Mouse (Mus musculus) hindbrain, embryonic 14.5 days (tissue): ENCODE results near the gene Slc20a1. TPM values are rescaled to one million over a fixed set of nuclear protein-coding genes. Genes with fewer than 3 reads are reported as not detected.

Source experiments
- ATAC-seq: fragments of 200-750 bp; cut with Nextera tagmentation; 2 replicates; pipeline ENCODE4 v1.8.0; 2017; ENCODE audit warnings: moderate number of reproducible peaks, mild to moderate bottlenecking, moderate TSS enrichment, moderate library complexity; ENCODE audit not compliant: low FRiP score
- DNase-seq: peaks from one replicate; pipeline ENCODE4 v3.0.0-alpha.2; 2015; ENCODE audit warnings: low spot score
- H3K27ac ChIP-seq: fragments of 300-500 bp; sonication (generic); 2 replicates; pipeline ENCODE4 v1.5.1; 2014; ENCODE audit warnings: mild to moderate bottlenecking, moderate library complexity
- H3K27me3 ChIP-seq: fragments of 300-500 bp; sonication (generic); 2 replicates; pipeline ENCODE4 v1.6.1; 2014; ENCODE audit warnings: mild to moderate bottlenecking, low read length, mixed read lengths; ENCODE audit not compliant: control insufficient read depth, insufficient read depth
- H3K36me3 ChIP-seq: fragments of 300-500 bp; sonication (generic); replicated peaks from 2 replicates; pipeline ENCODE4 v1.6.1; 2014; ENCODE audit not compliant: control insufficient read depth, insufficient read depth
- H3K4me1 ChIP-seq: fragments of 300-500 bp; sonication (generic); replicated peaks from 2 replicates; pipeline ENCODE4 v1.6.1; 2014; ENCODE audit warnings: antibody characterized with exemption, low read length, mixed read lengths; ENCODE audit not compliant: control insufficient read depth, insufficient read depth
- H3K4me2 ChIP-seq: fragments of 300-500 bp; sonication (generic); replicated peaks from 2 replicates; pipeline ENCODE4 v1.6.1; 2014; ENCODE audit warnings: mild to moderate bottlenecking, moderate library complexity
- H3K4me3 ChIP-seq: fragments of 300-500 bp; sonication (generic); replicated peaks from 2 replicates; pipeline ENCODE4 v1.5.1; 2014; ENCODE audit warnings: mild to moderate bottlenecking, low read length
- H3K9ac ChIP-seq: fragments of 300-500 bp; sonication (generic); 2 replicates; pipeline ENCODE4 v1.6.1; 2014
- H3K9me3 ChIP-seq: fragments of 300-500 bp; sonication (generic); 2 replicates; pipeline ENCODE4 v1.6.1; 2016; ENCODE audit warnings: low read length; ENCODE audit not compliant: control insufficient read depth
- WGBS: fragments of 180-500 bp; shearing (Covaris S2); extraction: QIAGEN DNeasy Blood & Tissue Kit; methylation state at CpG from one replicate; pipeline ENCODE4 v1.1.7; 2014; 5-methylcytosine and 5-hydroxymethylcytosine counted together
- polyA plus RNA-seq: library from polyadenylated mRNA; unstranded; fragments of >200 nt; fragmentation: Nextera tagmentation; extraction: Ambion mirVana; gene quantifications from 2 replicates; pipeline ENCODE4 v1.2.1, GENCODE M21; 2014

Gene Slc20a1
- polyA plus RNA-seq, 1 experiment from 2014 or later, result 50.7 TPM

GRCm38 (mm10) chr2:129185611-129186290 lies 12.8 kb upstream of the Slc20a1 start:
- no peaks in the 10 kb centered on the region for H3K36me3 ChIP-seq
- no peak for DNase-seq
- H3K4me2 ChIP-seq, result no peak overlapping the region
- no peak for ATAC-seq
- H3K4me3 ChIP-seq, result no peak overlapping the region
- H3K9me3 ChIP-seq, result no peaks in the 10 kb centered on the region
- 87% methylated on average over 10 of the region's 10 CpGs for WGBS
- H3K9ac ChIP-seq, result no peak overlapping the region
- no peaks in the 10 kb centered on the region for H3K27me3 ChIP-seq
- no peak overlapping the region for H3K27ac ChIP-seq
- no peaks in the 10 kb centered on the region for H3K4me1 ChIP-seq

DNA sequence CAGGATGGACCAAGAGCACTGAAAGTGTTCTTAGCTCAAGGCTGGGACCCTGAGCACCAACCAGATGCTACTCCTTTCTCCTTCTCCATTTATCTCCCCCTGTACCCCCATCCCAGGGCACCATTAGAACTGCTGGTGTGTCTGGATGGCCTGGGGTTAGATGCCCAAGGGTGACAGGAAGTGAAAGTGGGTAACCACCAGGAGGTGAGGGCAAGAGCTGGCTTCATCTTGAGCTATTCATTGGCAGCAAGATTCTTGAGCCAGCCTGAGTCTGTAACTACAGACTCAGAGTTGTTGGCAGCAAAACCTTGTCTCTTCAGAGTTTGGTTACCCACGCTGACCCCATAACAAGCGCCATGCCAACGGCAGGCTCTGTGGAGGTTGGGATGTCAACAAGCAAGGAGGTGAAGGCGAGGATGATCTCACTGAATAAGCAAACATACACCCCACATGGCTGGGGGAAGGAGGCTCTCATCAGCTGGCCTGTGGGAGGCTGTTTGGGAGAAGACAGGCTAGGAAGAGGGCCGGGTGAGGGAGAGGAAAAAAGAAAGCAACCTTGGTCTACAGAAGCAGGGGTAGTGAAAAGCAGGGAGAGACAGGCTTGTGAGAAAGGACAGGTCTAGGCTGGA lies 12.2 kb upstream of the Slc20a1 start:
- no peak overlapping the region for H3K4me2 ChIP-seq
- no peak for ATAC-seq
- no peaks in the 10 kb centered on the region for H3K27me3 ChIP-seq
- H3K9ac ChIP-seq, result no peak overlapping the region
- no peak overlapping the region for H3K4me3 ChIP-seq
- 77% methylated on average over 5 of the region's 5 CpGs for whole genome bisulfite sequencing
- no peaks in the 10 kb centered on the region for H3K9me3 ChIP-seq
- H3K36me3 ChIP-seq, result no peaks in the 10 kb centered on the region
- no peak for DNase-seq
- H3K4me1 ChIP-seq, result no peaks in the 10 kb centered on the region
- H3K27ac ChIP-seq, result no peak overlapping the region

GRCm38 (mm10) chr2:129192392-129193150 lies 6.0 kb upstream of the Slc20a1 start:
- 88% methylated on average over 7 of the region's 7 CpGs for WGBS
- no peaks in the 10 kb centered on the region for H3K9me3 ChIP-seq
- 0 out of 2 replicates have a peak, but pooled peaks cover 4% of the 10 kb centered on the region for H3K4me1 ChIP-seq
- no peak overlapping the region for H3K27ac ChIP-seq
- H3K27me3 ChIP-seq, result no peaks in the 10 kb centered on the region
- no peak for ATAC-seq
- no peak overlapping the region for H3K9ac ChIP-seq
- no peak overlapping the region for H3K4me3 ChIP-seq
- no peaks in the 10 kb centered on the region for H3K36me3 ChIP-seq
- DNase-seq, result no peak
- H3K4me2 ChIP-seq, result no peak overlapping the region

GRCm38 (mm10) chr2:129196317-129196716 lies 2.2 kb upstream of the Slc20a1 start:
- H3K4me1 ChIP-seq, result peaks cover 25% of the 10 kb centered on the region
- no peaks in the 10 kb centered on the region for H3K9me3 ChIP-seq
- no peak overlapping the region for H3K4me3 ChIP-seq
- peaks cover 4% of the 10 kb centered on the region; the same call in 1 of the 2 replicates for H3K36me3 ChIP-seq
- ATAC-seq (no peak), DNase-seq (no peak)
- H3K27me3 ChIP-seq, result no peaks in the 10 kb centered on the region
- no peak overlapping the region for H3K4me2 ChIP-seq
- 100% methylated on average over 2 of the region's 2 CpGs for WGBS
- H3K27ac ChIP-seq, result no peak overlapping the region
- no peak overlapping the region for H3K9ac ChIP-seq

DNA sequence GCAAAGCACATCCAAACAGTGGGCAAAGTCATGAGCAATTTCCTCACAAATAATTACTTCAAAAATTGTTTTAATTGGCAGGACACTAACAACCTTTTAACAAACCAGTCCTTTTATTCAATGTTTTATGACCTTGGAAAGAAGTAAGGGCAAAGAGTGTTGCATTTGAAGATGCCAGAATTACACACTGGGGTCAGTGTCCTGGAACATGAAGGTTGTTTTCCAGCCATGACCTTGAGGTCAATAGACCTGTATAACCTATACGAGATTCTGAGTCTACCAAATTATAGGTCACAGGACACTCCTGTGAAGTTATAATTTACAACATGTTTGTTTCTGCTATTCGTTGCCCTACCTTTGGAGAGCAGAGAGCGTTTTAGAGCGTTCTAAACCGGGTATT lies 1.4 kb upstream of the Slc20a1 start:
- ATAC-seq, result no peak
- Histone ChIP-seq H3K4me3 (peak overlapping the region; percentile 93; the same call in 1 of the 2 replicates), H3K27me3 (no peaks in the 10 kb centered on the region), H3K4me2 (peak overlapping the region; percentile 63), H3K27ac (no peak overlapping the region), H3K4me1 (peaks cover 32% of the 10 kb centered on the region), H3K9ac (peak overlapping the region; percentile 72), H3K36me3 (peaks cover 13% of the 10 kb centered on the region), H3K9me3 (no peaks in the 10 kb centered on the region)
- WGBS, result 75% methylated on average over 5 of the region's 5 CpGs
- DNase-seq, result no peak

DNA sequence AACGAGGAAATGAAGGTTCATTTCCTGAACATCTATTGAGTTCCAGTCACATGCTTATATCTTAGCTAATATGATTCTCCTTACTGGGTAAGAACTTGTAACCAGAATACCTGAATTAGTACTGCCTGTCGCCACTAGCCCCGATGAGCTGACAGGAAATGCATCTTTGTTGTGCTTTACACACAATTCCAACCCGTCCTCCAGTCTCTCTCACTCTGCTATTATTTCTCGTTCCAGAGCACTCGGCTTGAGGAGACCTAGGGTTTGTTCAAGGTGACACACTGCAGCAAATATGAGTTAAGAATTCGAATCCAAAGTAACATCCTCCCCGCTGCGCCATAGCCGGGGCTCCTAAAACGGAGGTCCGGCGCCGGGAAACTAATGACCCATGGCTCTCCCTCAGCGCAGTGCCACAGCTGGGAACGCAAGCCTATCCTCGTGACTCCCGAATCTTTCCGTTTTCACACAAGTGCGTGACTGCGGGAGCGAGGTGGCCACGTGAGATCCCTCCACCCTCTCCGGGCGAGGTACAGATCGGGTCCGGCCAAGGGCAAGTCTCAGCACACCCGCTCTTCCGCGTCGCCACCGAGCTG lies 625 bp upstream of the Slc20a1 start:
- 2% methylated on average over 32 of the region's 32 CpGs for WGBS
- peak; percentile 73 for ATAC-seq

GRCm38 (mm10) chr2:129199328-129200085 lies 943 bp downstream of the Slc20a1 start:
- no peaks in the 10 kb centered on the region for H3K9me3 ChIP-seq
- no peaks in the 10 kb centered on the region for H3K27me3 ChIP-seq
- peak overlapping the region; percentile 71 for H3K4me2 ChIP-seq
- H3K27ac ChIP-seq, result peak overlapping the region; percentile 96
- H3K9ac ChIP-seq, result peak overlapping the region; percentile 96
- DNase-seq (peak; percentile 60), ATAC-seq (peak; percentile 4; the same call in 1 of the 2 replicates)
- peaks cover 32% of the 10 kb centered on the region for H3K4me1 ChIP-seq
- peak overlapping the region; percentile 93 for H3K4me3 ChIP-seq
- H3K36me3 ChIP-seq, result peaks cover 36% of the 10 kb centered on the region
- WGBS, result 12% methylated on average over 27 of the region's 31 CpGs

More for the DNA sequence above, 625 bp upstream of the Slc20a1 start:
- peaks cover 32% of the 10 kb centered on the region for H3K4me1 ChIP-seq
- peak; percentile 61 for DNase-seq
- peaks cover 20% of the 10 kb centered on the region for H3K36me3 ChIP-seq
- no peaks in the 10 kb centered on the region for H3K9me3 ChIP-seq
- peak overlapping the region; percentile 83 for H3K27ac ChIP-seq
- peak overlapping the region; percentile 72 for H3K9ac ChIP-seq
- no peaks in the 10 kb centered on the region for H3K27me3 ChIP-seq
- peak overlapping the region; percentile 63 for H3K4me2 ChIP-seq
- H3K4me3 ChIP-seq, result peak overlapping the region; percentile 93

- DNase-seq, result no peak
- Histone ChIP-seq H3K9me3 (no peaks in the 10 kb centered on the region), H3K4me2 (no peak overlapping the region), H3K27me3 (no peaks in the 10 kb centered on the region), H3K9ac (no peak overlapping the region), H3K4me1 (peaks cover 20% of the 10 kb centered on the region), H3K27ac (no peak overlapping the region), H3K36me3 (peaks cover 90% of the 10 kb centered on the region), H3K4me3 (no peak overlapping the region)
- WGBS, result 77% methylated on average over 6 of the region's 6 CpGs
- ATAC-seq, result no peak
Observed at GRCm38 (mm10) chr2:129205000-129205399, 6.4 kb downstream of the Slc20a1 start.
